Mouse (Mus musculus): ENCODE measurements around the gene Osbpl8.

DNA sequence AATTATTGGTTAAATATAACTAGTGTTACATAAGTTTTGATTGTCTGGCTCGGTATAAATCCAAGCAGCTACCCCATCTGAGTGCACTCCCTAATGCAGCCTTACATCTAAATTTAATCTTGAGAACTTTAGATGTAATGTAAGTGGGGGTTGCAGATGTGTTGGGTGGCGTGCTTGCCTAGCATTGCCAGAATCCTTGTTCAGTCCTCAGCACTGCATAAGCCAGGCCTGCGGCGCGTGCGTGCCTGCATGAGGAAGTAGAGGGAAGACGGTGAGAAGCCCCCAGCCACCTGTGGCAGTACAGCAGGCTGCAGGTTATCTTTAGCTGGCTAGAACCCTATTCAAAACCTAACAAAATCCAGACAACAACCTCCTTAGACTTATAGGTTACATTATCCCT lies 13.5 kb downstream of the Osbpl8 start:
- TF ChIP-seq POLR2A (IDR thresholded peaks at IDR 0.05; ENCODE audit: insufficient read depth, low read depth, low read length) (no peak), CTCF (IDR thresholded peaks at IDR 0.05) (no peak)

All from heart, adult 2 months (tissue).